Mouse (Mus musculus): Measurements from ENCODE around the gene Polr2h.

The Polr2h gene

DNA sequence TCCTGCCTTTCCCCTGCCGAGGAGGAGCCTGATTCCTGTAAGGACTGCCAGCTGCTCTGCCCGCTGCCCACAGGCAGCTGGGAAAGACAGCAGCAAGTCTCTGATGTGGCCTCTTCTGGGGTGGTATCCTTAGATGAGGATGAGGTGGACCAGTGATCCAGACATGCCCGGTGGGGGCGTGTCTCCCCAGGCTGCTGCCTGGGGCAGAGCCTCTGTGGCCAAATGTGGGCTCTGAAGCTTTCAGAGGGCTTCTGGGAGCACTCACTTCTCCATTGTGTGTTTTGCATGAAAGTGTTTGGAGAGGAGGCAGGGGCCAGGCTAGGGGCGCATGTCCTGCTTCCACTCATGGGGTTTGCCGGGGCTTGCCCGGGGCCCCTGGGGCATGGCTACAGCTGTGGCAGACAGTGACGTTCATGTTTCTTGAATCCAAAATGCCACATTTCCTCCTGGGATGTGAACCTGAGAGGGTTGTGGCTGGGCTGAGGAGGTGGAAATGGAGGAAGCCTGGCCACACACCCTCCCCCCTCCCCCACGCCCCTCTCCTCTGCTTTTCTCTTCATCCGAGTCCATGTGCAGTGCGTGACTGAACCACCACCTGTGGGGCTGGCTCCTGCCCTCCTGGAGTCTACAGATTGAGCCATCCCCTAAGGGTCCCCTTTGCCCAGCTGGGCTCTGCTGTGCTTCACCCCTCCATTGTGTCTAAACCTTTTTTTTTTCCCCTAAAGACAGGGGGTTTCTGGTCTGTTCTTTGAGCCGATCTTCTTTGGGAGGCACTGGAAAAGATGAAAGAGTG, 15.5 kb upstream of the Polr2h start:
- DNase-seq: peak; percentile 38

DNA sequence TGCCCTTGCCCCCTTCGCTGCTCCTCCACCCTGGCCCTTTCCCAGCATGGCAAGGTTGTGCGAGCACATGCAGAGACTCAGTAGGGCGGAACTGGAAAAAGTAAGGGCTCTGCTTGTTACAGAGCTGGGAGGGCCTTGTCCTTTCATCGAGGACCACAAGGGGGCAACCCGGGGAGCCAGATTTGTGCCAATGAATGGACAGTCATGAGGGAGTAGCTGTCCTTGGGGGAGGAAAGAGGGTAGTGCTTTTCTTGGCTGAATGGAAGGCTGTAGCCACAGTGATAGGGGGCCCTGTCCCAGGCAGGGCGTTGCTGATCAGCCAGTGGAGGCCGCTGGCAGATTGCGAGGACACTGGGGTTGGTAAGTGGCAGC, 15.0 kb upstream of the Polr2h start:
- DNase-seq: peak; percentile 79

DNA sequence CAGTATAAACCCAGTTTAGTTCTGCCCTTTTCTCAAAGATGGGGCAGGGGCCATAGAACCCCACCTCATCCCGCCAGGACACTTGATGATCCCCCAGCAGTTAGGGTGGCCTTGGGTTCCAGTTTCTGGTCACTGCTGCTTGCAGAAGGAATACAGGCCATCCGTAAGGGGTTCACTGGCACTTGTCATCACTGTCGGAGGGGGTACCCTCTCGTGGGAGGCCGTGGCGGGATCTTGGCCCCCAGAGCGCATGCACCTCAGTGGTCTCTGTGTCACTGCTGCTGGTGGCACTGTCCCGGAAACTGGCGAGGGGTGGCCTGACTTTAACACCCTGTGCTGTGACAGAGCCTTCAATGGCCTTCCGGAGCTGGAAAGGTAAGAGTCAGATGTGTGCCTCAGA, 14.4 kb upstream of the Polr2h start:
- DNase-seq: peak; percentile 42

DNA sequence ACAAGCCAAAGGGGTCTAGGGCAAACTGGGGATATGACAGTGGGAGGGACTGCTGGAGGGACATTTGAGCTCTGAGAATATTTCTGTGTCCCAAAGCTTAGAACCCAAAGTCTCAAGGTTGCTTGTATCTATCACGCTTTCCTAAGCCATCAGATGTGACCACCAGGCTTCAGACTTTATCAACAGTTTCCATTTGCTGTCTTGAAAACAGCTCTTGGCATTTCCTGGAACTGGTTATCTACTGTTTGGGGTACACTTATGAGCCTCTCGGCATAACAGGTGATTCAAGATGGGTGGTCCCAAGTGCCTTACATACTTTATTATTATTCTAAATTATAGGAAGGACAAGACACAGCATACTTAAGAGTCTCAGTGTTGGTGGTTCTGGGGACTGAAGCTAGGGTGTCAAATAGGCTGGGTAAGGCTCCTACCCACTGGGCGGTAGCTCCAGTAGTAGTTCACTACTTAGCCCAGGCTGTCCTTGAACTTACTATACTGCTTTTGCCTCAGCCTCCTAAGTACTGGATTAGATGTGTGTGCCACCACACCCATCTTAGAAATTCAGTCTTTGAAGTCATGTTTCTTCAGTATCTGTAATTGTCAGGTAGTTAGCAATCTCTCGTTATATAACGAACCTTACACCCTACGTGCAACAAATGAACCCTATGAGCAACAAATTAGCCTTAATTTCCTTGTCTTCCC, 13.6 kb upstream of the Polr2h start:
- DNase-seq: no peak

DNA sequence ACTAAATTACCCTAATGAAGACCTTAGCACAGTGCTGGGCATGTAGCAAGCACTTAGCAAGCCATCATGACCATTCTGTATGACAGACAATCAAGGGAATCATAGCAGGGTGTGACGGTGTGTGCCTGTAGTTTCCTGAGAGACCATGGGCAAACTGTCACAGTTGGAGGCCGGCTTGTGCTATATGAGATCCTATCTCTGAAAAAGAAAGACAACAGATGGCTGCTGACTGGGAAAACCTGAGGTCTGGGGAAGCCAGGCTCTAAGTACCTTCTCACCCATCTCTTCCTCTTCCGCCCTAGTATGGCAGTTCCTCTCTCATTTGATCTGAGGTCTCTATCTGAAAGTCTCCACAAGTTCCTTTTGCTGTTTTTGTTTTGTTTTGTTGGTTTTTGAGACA, 11.7 kb upstream of the Polr2h start:
- peak; percentile 60 for DNase-seq

DNA sequence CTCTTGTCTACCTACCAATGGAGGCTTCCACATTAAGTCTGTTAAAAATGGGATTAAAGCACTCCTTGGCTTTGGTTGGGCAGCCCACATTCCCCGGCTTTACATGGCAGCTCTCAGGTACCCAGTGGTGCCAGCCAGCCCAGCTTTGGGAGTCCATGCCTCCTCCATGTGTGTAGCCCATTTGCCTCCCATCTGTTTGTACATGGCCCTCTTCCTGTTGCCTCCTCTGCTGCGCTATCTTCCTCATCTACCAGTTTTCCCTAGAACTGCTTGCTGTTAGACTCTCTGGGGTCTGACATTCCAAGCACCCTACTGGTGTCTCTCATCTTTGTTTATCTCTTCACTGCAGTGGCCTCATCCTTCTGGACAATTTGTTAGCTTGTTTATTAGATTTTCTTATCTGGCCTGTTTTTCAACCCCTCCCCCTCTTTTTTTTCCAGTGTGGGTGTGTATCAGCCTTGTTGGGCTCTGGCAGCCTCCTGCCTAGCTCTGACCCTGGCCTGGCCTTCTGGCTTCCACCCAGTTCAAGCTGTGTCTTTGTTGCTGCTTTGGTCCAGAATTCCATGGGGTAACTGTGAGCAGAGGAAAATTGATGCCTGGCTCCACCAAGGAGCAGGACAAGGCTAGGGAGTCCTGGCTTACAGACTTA, 10.9 kb upstream of the Polr2h start:
- DNase-seq: peak; percentile 51

DNA sequence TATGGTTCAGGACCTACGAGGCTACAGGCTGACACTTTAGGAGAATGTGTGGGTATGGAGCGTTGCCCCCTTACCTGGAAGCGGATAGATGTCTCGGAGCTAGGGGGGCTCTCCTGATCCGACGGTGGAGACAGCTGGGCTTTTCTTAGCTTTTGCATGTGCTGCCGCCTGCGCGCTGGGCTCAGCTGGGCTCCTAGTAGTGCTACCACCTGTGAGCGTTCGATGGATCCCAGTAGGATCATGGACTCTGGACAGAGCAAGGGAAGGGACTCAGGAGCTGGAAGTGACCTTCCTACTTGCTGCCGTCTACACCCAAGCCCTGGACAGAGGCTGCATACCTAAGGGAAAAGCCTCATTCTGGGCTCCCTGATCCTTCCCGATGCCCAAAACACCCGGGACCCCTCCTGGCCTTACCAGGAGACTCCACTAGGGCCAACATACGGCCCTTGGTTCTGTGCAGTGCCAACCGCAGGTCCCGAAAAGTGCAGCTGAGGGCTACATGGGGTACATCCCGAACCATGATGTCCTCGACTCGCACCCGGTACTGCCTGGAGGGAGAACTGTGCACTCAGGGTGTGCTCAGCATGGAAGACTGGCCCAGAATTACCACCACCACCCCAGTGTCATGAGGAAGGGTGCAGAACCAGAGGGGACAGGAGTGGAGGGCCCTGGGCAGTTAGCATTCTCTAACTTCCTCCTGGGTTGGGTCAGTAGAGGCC, 9.1 kb upstream of the Polr2h start:
- DNase-seq: peak; percentile 24

DNA sequence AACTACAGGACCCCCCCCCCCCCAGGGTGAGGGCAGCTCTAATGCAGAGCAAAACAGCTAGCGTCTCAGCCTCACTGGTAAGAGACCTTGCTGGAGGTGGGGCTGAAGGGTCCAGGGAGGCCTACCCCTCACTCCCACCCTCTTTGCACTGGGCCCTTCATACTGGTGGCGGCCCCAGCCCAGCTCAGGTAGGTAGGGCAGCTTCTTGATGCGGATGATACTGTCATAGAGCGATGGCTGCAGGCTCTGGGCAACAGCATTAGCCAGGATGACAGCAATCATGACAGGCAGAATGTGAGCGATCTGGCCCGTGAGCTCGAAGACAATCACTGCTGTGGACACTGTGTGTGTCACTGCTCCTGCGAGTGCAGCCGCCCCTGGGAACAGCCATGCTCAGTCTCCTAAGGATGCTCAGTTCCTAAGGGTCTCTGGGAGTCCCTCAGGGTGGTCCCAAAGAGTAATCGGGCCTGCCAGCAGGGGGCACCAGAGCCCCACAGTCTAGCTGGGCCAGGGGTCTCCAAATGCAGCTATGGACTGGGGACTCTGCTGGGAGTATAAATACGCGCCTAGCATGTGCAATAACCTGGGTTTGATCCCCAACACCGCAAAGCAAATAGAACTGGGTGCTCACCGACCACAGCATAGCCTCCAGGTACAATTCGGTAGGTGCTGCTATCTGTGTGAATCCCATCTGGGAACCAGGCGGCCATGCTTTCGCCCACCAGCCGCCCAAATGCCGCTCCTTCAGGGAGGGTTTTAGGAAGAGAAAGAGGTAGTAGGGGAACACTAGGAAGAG, 8.3 kb upstream of the Polr2h start:
- DNase-seq: peak; percentile 42

DNA sequence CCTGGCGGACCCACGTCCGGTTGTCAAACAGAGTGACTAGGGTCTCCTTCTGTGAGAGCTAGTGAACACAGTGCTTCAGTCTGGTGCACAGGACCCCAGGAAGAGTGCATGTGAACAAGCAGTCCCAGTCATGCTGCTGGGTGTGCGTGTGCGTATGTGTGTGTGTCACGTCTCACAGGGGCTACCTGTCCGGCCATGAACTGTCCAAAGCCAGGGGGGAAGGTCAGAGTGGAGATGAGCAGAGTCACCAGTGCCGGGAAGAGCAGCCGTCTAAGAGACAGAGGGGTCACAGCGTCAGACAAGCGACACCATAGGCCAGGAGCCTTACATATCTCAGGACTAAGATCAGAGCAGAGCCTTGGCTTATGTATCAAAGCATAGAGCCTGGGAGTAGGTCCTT, 7.1 kb upstream of the Polr2h start:
- peak; percentile 35 for DNase-seq

DNA sequence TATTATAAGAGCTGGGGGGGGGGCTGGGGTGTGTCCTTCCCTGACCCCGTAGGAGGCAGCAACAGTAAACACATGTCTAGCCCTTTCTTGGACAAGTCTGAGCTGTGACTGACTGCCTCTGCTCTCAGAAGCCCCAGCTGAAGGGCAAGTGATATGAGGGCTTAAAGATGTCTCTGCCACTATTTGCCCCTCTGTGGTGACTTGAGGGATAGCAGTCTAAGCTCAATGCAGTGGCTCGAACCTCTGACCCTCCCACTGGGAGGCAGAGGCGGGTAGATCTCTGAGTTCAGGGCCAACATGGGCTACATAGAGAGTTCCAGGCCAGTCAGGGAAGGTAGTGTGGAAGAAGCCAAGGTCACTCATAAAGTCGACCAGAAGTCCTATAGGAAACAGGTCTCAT, 6.7 kb upstream of the Polr2h start:
- DNase-seq: peak; percentile 31

DNA sequence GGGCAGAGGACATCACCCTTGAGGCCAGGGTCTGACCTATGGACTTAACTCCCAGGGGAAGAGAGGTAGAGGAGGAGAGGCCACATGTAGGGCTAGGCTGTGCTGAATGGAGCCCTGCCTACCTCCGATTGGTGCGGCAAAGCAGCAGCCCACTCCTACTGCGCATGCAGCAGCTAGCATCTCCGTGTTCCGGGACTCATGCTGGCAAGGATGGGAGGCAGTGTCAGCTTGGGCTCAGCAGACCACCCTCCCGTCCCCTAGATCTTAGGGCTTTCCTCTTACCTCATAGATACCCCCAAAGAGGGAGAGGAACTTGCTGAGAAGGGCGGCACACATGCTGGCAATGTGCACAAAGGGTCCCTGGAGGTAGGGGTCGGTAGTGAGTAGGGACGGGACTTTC, 5.3 kb upstream of the Polr2h start:
- DNase-seq: no peak

DNA sequence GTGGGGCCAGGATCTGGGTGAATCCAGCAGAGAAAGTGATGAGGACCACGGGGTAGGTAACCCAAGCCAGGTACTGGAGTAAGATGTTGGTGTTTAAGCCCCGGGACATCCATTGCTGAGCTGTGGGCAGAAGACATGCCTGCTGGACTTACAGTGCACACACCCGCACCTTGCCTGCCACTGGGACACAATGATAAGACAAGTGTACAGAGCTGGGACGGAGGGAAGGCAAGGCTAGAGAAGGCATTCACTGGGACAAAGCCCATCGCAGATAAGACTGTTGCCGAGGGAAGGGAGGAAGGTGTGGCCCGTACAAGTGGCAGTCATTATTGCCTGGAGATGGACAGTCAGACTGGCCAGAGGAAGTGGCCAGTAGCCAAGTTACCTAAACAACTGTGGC, 4.6 kb upstream of the Polr2h start:
- DNase-seq: no peak

DNA sequence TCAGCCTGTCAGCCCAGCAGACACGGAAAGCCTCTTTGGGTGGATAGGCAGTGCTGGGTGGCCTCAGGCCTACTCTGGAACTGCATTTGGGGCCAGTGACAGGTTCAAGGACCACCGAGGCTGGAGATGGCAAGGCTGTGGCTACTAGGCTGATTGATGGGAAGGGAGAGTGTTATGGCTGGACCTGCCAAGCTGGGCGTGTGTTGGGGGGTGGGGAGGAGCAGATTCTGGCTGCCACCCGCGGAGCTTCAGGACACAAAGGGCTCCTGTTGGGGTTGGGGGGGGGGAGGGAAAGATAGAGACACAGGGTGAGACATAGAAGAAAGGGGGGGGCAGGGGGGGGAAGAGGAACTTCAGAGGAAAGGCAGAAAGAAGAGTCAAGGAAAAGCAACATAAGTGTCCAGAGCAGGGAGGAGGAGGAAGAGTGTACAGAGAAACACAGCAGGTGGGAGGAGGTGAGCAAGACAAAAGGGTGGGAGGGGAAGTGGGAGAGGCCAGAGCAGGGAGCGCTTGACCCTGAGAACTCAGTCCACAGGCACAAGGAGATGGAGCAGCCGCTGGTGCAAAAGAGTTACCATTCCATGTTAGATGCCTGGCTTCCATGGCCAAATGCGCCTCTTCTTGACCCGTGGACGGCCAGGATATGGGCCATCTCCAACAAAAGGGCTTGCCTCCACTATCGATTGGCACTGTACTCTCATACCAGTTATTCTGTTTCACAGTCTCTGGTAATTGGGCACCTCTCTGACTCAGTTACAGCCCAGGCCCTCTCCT, 3.0 kb upstream of the Polr2h start:
- DNase-seq: peak; percentile 58

DNA sequence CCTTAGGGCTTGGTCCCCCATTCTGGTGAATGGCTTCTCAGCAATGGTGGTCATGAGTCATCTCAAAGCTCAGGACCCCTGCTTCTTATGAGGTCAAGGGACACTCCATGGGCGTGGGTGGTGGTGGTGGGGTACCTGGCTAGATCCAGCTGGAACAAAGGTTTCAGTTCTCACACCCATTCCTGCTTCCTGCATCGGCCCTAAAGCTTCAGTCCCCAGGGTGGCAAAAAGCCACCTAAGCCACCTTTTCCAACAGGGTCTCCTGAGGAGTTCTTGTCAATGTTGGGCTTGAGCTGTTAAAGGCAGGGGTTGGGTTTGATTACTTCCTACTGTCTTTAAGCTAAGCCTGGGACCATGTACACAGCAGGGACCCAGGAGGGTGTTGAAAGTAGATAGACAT, 2.3 kb upstream of the Polr2h start:
- DNase-seq: peak; percentile 59

DNA sequence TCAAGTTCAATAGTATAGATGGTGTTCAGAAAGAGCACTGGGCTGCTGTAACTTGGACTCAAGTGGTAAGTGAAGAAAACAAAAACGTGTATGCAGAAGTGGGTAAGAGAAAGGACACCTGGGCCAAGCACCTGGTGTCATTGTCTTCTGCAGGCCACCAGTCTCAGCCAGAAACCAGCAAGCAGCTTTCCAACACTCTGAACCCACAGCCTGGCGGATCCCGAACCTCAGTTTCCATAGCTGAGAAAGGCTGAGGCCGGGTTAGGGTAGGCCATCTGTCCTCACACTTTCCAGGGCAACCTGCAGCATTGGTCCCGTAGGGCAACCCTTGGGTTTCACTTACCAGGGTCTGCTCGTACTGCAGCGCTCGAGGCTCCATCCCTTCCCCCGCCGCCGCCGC, 1.9 kb upstream of the Polr2h start:
- DNase-seq: no peak

DNA sequence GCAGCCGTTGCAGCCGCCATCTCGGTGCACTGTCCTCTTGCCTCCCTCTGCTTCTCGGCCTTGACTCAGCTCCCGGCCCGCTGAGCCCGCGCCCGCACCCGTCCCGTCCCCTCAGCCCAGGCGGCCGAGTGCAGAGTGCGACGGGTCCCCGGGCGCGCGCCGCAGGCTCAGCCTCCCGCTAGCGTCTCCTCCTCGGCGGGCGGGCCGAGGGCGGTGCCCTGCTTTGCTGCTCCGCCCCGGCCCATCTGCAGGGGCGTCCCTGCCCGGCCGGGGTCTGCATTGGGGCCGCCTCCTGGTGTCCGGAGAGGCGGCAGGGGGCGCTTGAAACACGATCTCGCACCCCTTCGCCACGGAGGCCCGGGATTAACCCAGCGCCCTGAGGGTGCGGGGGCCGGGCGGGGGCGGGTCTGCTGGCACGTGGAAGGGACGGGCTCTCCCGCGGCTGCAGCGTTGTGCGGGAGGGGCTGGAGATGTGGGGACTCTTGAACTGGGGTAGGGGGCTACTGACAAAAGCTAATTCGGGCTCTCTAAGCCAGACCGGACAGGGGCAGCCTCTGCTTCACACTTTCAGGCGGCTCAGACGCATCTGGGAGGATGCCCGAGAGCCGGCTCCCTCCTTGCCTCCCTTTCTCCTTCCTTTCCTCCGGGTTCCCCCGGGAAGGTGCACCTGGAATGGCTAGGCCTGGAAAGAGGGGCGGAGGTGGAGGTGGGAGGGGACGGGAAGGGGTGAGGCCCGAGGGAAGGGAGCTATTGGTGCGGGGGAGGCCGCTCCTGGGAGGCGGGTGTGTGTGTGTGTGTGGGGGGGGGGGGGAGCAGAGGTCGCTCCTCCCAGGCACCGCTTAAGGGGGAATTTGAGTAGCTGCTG, 1.3 kb upstream of the Polr2h start:
- peak; percentile 79 for DNase-seq

DNA sequence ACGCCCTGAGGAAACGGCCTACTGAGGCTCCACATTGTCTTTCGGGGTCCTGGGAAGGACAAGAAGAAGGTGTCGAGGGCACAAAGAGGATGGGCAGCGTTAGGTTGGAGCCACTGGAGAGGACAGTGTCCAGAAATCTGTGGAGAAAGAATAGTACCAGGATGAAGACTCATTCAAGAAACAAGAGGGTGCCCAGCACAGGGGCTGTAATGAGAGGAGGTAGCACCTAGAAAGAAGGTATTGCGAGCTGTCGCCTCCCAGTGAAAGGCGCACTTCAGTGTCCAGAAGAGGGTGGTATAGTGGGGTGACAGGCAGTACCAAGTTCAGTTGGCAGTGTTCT, 654 bp upstream of the Polr2h start:
- DNase-seq: no peak

DNA sequence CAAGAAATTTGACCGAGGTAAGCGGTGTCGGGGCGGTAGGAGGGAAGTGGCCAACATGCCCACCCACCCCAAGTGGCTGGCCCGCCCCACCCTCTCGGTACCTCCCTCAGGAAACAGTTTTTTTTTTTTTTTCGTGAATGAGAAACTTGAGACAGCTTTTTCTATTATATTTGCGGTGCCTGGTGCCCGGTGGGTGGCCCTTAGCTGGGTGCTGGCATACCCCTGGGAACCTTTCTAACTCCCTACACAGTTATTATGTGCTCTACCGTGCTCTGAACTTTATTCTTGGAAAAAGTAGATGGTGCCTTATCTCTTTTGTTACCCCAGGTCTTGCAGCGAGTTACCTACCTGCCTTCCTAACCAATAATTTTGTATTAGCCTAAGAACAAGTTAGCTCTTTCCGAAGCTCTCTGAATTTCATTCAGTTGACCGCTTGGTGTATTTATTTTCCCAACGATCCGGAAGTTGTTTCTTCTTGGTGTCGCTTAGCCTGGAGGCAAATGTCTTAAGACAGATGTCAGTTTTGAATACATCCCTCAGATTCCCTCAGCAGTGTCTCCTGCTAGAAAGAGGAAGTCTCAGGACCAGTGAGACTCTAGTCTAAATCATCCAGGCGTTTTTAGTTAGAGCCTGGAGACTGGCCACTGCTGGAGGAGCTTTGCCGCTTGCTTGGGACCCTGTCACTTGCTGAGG, 659 bp downstream of the Polr2h start:
- DNase-seq: no peak

DNA sequence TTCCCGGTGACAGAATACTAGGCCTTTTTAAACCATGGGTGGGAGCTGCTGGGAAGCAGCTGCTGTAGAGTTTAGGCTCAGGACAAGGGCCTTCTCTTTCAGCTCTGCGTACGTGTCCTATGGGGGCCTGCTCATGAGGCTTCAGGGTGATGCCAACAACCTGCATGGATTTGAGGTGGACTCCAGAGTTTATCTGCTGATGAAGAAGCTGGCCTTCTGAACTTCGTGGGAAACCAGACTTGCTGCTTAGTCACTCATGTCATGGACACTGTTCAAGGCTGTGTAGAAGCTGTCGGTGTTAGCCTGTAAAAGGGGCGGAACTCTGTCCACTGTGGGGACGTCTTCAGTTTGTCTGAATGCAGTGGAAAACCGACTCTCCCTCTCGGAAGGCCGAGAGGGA, 4.3 kb downstream of the Polr2h start:
- no peak for DNase-seq

DNA sequence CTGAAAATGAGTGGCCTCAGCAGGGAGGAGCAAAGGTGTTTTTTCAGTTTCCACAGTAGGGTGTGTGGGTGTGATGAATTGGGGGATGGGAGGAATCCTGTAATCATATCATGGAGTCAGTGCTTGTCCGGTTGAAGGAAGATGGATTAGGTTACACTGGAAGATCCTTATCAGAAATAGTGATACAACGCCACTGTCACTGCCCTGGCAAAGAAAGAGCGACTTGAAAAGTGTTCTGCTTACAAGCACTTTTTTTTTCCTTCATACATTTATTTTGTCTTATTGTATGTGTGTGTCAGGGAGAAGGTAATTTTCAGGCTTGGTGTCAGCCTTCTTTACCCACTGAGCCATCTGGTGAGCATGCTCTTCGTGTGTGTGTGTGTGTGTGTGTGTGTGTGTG, 5.3 kb downstream of the Polr2h start:
- DNase-seq: no peak

All from cerebellum, adult 9-10 months (tissue).